Mouse (Mus musculus) layer of hippocampus, adult 9-10 months (tissue): Measurements from ENCODE around the gene Lrrc34.

Source experiments
- DNase-seq: peaks from one replicate; pipeline ENCODE4 v3.0.0; 2022; ENCODE audit warnings: low spot score

The Lrrc34 gene

DNA sequence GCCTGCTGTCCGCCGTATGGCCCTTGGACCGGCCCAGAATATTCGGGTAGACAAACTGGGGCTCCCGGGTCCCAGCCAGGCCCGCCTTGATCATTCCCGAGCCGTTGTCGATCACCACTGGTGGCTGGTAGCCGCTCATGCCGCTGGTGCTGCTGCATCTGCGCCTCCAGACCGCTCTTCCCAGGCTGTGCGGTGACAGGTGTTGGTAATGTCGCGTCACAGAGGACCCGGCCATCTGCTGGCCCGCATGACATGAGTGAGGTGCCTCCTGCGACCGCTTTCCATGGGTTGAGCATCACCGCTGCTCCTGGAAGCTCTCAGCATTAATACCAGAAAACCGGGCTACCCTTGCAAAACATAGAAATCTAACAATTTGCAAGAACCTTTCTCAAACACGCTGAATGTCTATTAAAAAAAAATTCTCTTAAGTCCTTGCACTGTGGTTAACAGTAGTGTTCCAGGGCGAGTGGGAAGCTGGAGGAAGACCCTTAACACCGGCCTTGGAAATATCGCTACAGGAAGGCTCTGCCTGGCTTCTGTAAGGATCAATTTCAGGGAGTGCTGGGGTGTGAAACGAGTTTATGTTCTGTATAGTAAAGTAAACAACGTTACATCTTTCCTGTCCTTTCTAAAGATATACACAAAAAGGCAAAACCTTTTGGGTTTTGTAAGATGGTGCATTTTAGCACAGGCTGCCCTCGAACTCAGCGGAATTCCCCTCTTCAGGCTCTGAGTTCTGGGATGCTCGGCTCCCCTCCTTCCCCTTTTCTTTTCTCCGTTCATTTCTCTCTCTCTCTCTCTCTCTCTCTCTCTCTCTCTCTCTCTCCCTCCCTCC lies 47.7 kb downstream of the Lrrc34 start, which contains the start of gene Actrt3:
Actrt3 (minus strand) TSS at position 229 of the 835 bp plus-strand sequence.
- DNase-seq = no peak

- no peak for DNase-seq
These were observed 50.4 kb downstream of the Lrrc34 start for GRCm38 (mm10) chr3:30597271-30597670.

- DNase-seq = no peak
These were observed 52.4 kb downstream of the Lrrc34 start for GRCm38 (mm10) chr3:30595111-30595832.

GRCm38 (mm10) chr3:30593719-30594485 lies 53.8 kb downstream of the Lrrc34 start:
- no peak for DNase-seq

DNA sequence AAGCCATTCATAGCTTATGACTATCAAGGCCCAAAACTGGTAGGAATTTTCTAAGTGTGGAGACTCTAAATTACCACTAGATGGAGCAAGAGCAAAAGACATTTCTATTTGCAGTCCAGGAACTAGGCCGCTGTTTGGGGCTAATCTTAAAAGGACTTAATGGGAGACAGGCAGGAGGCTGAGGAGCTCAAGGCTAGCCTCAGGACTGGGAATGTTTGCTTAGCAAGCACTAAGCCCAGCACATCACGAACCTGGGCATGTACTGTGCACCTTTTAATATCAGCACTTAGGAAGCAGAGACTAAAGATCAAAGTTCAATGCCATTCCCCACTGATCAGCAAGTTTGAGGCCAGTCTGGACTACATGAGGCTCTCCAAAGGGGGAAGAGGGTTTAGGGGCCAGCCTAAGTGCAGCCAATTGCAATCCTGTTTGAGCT lies 55.2 kb downstream of the Lrrc34 start:
- DNase-seq = no peak

DNA sequence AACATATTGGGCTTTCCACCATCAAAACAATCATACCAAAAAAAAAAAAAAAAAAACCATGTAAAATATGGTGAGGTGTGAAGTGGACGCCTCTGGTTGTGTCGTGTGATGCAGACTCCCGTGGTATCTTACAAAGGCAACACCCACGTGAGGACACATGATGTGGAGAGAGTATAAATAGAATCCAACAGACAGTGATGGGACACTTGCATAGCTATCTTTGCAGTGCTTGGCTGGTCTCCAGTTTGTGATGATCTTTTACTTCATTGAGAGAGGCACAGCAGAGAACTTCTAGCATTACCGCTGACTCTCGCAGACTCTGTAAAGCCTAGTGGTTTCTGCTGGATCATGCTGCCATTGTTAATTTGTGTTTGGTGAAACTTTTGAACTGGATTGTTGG lies 58.8 kb downstream of the Lrrc34 start:
- DNase-seq = no peak
